Mouse (Mus musculus): ENCODE results near the gene Rptor.

The Rptor gene

GRCm38 (mm10) chr11:119692196-119692910, 89.6 kb downstream of the Rptor start:
- DNase-seq = no peak

- no peak for DNase-seq
Observed at GRCm38 (mm10) chr11:119692911-119693261, 90.2 kb downstream of the Rptor start.

GRCm38 (mm10) chr11:119694146-119694860, 91.6 kb downstream of the Rptor start:
- DNase-seq = no peak

GRCm38 (mm10) chr11:119696401-119696800, 93.7 kb downstream of the Rptor start:
- no peak for DNase-seq

- no peak for DNase-seq
Observed at GRCm38 (mm10) chr11:119705381-119706066, 102.8 kb downstream of the Rptor start.

GRCm38 (mm10) chr11:119707259-119707658, 104.6 kb downstream of the Rptor start:
- no peak for DNase-seq

- DNase-seq = no peak
Observed at GRCm38 (mm10) chr11:119709239-119709638, 106.5 kb downstream of the Rptor start.

GRCm38 (mm10) chr11:119710338-119710737, 107.6 kb downstream of the Rptor start:
- no peak for DNase-seq

GRCm38 (mm10) chr11:119710822-119711221, 108.1 kb downstream of the Rptor start:
- DNase-seq = no peak

- no peak for DNase-seq
Observed at GRCm38 (mm10) chr11:119715437-119715836, 112.7 kb downstream of the Rptor start.

GRCm38 (mm10) chr11:119715841-119716596, 113.3 kb downstream of the Rptor start:
- DNase-seq = no peak

- no peak for DNase-seq
Observed at GRCm38 (mm10) chr11:119718115-119718514, 115.4 kb downstream of the Rptor start.

GRCm38 (mm10) chr11:119720101-119721048, 117.7 kb downstream of the Rptor start:
- no peak for DNase-seq

- no peak for DNase-seq
Observed at GRCm38 (mm10) chr11:119724709-119725108, 122.0 kb downstream of the Rptor start.

GRCm38 (mm10) chr11:119731382-119731781, 128.7 kb downstream of the Rptor start:
- no peak for DNase-seq

- no peak for DNase-seq
Observed at GRCm38 (mm10) chr11:119732362-119732761, 129.7 kb downstream of the Rptor start.

- DNase-seq = no peak
Observed at GRCm38 (mm10) chr11:119732961-119733656, 130.4 kb downstream of the Rptor start.

- no peak for DNase-seq
Observed at GRCm38 (mm10) chr11:119733657-119733990, 130.9 kb downstream of the Rptor start.

GRCm38 (mm10) chr11:119735152-119735551, 132.4 kb downstream of the Rptor start:
- no peak for DNase-seq

- peak; percentile 29 for DNase-seq
Observed at GRCm38 (mm10) chr11:119738990-119739846, 136.5 kb downstream of the Rptor start.

Data from right cerebral cortex, postnatal 4 days (tissue).